Mouse (Mus musculus) ES-E14 (cell line): Measurements from ENCODE around the gene Akr1c21. TPM values are rescaled to one million over a fixed set of nuclear protein-coding genes. Genes with fewer than 3 reads are reported as not detected.
"Not testable (repeated sequence)": the region's sequence is repeated elsewhere in the genome, so short reads cannot be mapped to it uniquely, and the experiment has no call there.

Source experiments
- DNase-seq: peaks from one replicate; pipeline ENCODE4 v3.0.0-alpha.2; 2013; ENCODE audit warnings: low read depth, low spot score
- H3K27ac ChIP-seq: 2 replicates; pipeline ENCODE4 v1.5.1; 2012; ENCODE audit warnings: low read depth, mild to moderate bottlenecking, low read length, moderate library complexity, mixed read lengths; ENCODE audit not compliant: poor library complexity, insufficient read depth, severe bottlenecking
- H3K36me3 ChIP-seq: 2 replicates; pipeline ENCODE4 v1.6.1; 2012; ENCODE audit warnings: mild to moderate bottlenecking, low read length, moderate library complexity, mixed read lengths; ENCODE audit not compliant: control insufficient read depth, poor library complexity, insufficient read depth, severe bottlenecking
- H3K4me1 ChIP-seq, 2 experiments: fragments of 150-350 bp in 1 of 2; sonication (generic) in 1 of 2; 2 replicates each; pipeline ENCODE4 v1.6.1; 2012; ENCODE audit warnings: low read length in 2 of 2, mild to moderate bottlenecking in 1 of 2, mixed read lengths in 1 of 2; ENCODE audit not compliant: control insufficient read depth in 2 of 2, insufficient read depth in 2 of 2, poor library complexity in 1 of 2
- H3K4me3 ChIP-seq, 2 experiments: fragments of 150-350 bp in 1 of 2; sonication (generic) in 1 of 2; 2 replicates each; pipeline ENCODE4 v1.5.1; 2012; ENCODE audit warnings: low read length in 2 of 2, low read depth in 1 of 2, mild to moderate bottlenecking in 1 of 2, mixed read lengths in 1 of 2; ENCODE audit not compliant: insufficient read depth in 1 of 2, poor library complexity in 1 of 2, severe bottlenecking in 1 of 2
- H3K9ac ChIP-seq: 2 replicates; pipeline ENCODE4 v1.6.1; 2012; ENCODE audit warnings: low read depth, mild to moderate bottlenecking, low read length, mixed read lengths; ENCODE audit not compliant: poor library complexity, insufficient read depth, severe bottlenecking
- H3K9me3 ChIP-seq: fragments of 150-350 bp; sonication (generic); 2 replicates; pipeline ENCODE4 v1.6.1; 2012; ENCODE audit warnings: low read depth, mild to moderate bottlenecking, low read length; ENCODE audit not compliant: control insufficient read depth, insufficient read depth
- CHD2 ChIP-seq: IDR thresholded peaks from 2 replicates; pipeline ENCODE4 v1.6.1; 2014; ENCODE audit warnings: mild to moderate bottlenecking, low read depth, low read length, inconsistent platforms
- HCFC1 ChIP-seq: IDR thresholded peaks from 2 replicates; pipeline ENCODE4 v1.6.1; 2012; ENCODE audit warnings: low read length, inconsistent platforms, borderline replicate concordance; ENCODE audit not compliant: insufficient read depth
- MAFK ChIP-seq: IDR thresholded peaks from 2 replicates; pipeline ENCODE4 v1.6.1; 2014; ENCODE audit warnings: mild to moderate bottlenecking, low read depth, low read length, inconsistent platforms; ENCODE audit not compliant: insufficient read depth
- ZC3H11A ChIP-seq: IDR thresholded peaks from 2 replicates; pipeline ENCODE4 v1.6.1; 2012; ENCODE audit warnings: low read depth, mild to moderate bottlenecking, inconsistent platforms, low read length, borderline replicate concordance
- ZNF384 ChIP-seq: IDR thresholded peaks from 2 replicates; pipeline ENCODE4 v1.6.1; 2012; ENCODE audit warnings: low read depth, low read length, inconsistent platforms
- in situ Hi-C, 2 experiments: fragments of 600-800 bp; cut with MboI; formaldehyde crosslinking; loops; one replicate each; pipeline ENCODE4 v1.15.1; 2025; ENCODE audit warnings: low sequenced_read_pairs in 2 of 2, inconsistent platforms in 1 of 2; ENCODE audit not compliant: unreplicated experiment in 2 of 2
- total RNA-seq: library from RNA; depleted of rRNA; stranded (reverse); fragments of 300-350 nt; gene quantifications from 2 replicates; pipeline ENCODE4 v1.2.3, GENCODE M21; 2012; rRNA removed

The Akr1c21 gene
- total RNA-seq, result 0.22 TPM in 1 of 2 replicates, not detected in the other

DNA sequence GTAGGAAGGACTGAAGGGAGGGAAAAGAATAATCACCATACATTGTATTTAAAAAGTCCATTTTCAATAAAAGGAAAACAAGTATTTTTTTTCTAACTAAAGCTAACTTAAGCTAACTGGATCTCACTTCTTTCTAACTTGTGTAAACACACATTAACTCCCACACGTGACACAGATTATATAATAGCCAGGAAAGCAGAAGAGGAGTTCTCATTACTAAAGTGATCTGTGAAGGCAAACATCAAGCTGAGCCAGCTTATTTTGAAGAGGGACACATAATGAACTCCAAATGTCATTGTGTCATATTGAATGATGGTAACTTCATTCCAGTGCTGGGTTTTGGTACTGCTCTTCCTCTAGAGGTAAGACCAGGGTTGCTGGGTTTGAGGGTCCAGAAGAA lies at the start of gene Akr1c21:
Akr1c21 (plus strand) TSS at position 205 of the 400 bp plus-strand sequence.
- DNase-seq, result no peak
- no peak for TF ChIP-seq CHD2
- no peak for TF ChIP-seq ZC3H11A
- no peak for TF ChIP-seq ZNF384
- TF ChIP-seq MAFK, result no peak
- no peak for TF ChIP-seq HCFC1
- Histone ChIP-seq H3K4me1 (no peaks in the 10 kb centered on the region), H3K9me3 (no peaks in the 10 kb centered on the region), H3K36me3 (no peaks in the 10 kb centered on the region), H3K9ac (no peak within 1 kb of the TSS), H3K4me3 (no peak within 1 kb of the TSS), H3K27ac (0 out of 2 replicates have a peak within 1 kb of the TSS, but pooled peaks have one; percentile 6)
- in situ Hi-C loops, result no loop called here

DNA sequence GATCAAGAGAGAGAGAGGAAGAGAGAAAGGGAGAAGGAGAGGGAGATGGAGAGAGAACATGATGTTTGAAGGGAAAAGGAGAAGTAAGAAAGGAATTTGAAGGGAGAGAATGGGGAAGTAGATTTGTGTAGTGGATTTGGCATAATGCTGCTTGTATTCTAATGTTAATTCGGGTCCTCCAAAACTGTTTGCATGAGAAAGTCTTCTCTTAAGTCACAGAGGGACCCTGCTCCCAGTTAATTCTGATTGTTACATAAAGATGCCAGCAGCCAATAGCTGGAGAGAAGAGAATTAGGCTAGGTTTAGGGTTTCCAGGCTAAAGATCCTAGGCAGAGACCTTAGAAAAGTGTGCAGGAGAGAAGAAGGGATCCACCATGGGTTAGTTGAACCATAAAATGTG lies 14.7 kb upstream of the Akr1c21 start:
- in situ Hi-C loops, result no loop called here
- no peak overlapping the region for H3K4me3 ChIP-seq
- H3K36me3 ChIP-seq, result no peaks in the 10 kb centered on the region
- no peaks in the 10 kb centered on the region for H3K4me1 ChIP-seq
- no peak overlapping the region for H3K27ac ChIP-seq
- H3K9me3 ChIP-seq, result no peaks in the 10 kb centered on the region
- DNase-seq, result no peak
- no peak overlapping the region for H3K9ac ChIP-seq
- TF ChIP-seq ZNF384 (no peak), HCFC1 (no peak), MAFK (no peak), ZC3H11A (no peak), CHD2 (no peak)

GRCm38 (mm10) chr13:4560500-4560899 lies 13.4 kb upstream of the Akr1c21 start:
- H3K4me1 ChIP-seq, result no peaks in the 10 kb centered on the region
- no peak overlapping the region for H3K4me3 ChIP-seq
- no peaks in the 10 kb centered on the region for H3K36me3 ChIP-seq
- TF ChIP-seq ZNF384 (no peak), MAFK (no peak), HCFC1 (no peak), CHD2 (no peak), ZC3H11A (no peak)
- in situ Hi-C loops, result no loop called here
- no peaks in the 10 kb centered on the region for H3K9me3 ChIP-seq
- H3K27ac ChIP-seq, result no peak overlapping the region
- no peak for DNase-seq
- no peak overlapping the region for H3K9ac ChIP-seq

- Histone ChIP-seq H3K9me3 (no peaks in the 10 kb centered on the region), H3K4me3 (no peak overlapping the region), H3K36me3 (no peaks in the 10 kb centered on the region), H3K9ac (no peak overlapping the region), H3K27ac (no peak overlapping the region), H3K4me1 (no peaks in the 10 kb centered on the region)
- in situ Hi-C loops, result no loop called here
- DNase-seq, result no peak
- TF ChIP-seq ZNF384, result no peak
- TF ChIP-seq ZC3H11A, result no peak
- no peak for TF ChIP-seq MAFK
- TF ChIP-seq CHD2, result no peak
- no peak for TF ChIP-seq HCFC1
Observed at GRCm38 (mm10) chr13:4565996-4566395, 7.9 kb upstream of the Akr1c21 start.

GRCm38 (mm10) chr13:4576921-4577320 lies 3.0 kb downstream of the Akr1c21 start:
- no peak for TF ChIP-seq CHD2
- no peak for TF ChIP-seq HCFC1
- TF ChIP-seq MAFK, result no peak
- TF ChIP-seq ZC3H11A, result no peak
- TF ChIP-seq ZNF384, result no peak
- DNase-seq, result no peak
- H3K27ac ChIP-seq, result no peak overlapping the region
- no peaks in the 10 kb centered on the region for H3K4me1 ChIP-seq
- no peak overlapping the region for H3K9ac ChIP-seq
- H3K4me3 ChIP-seq, result no peak overlapping the region
- no peaks in the 10 kb centered on the region for H3K9me3 ChIP-seq
- no peaks in the 10 kb centered on the region for H3K36me3 ChIP-seq
- in situ Hi-C loops, result no loop called here

- not testable (repeated sequence) for H3K9me3 ChIP-seq, DNase-seq, H3K36me3 ChIP-seq, H3K27ac ChIP-seq, H3K9ac ChIP-seq, H3K4me1 ChIP-seq, H3K4me3 ChIP-seq
- in situ Hi-C loops, result loop anchor here in 1 of 2 experiments (25.0 kb wide), 1 partner anchor 291 kb away; no protein-coding TSS in a partner anchor
Observed at GRCm38 (mm10) chr13:4603431-4603830, 29.6 kb downstream of the Akr1c21 start.
